Mouse (Mus musculus): ENCODE measurements at regions not wholly inside any gene's neighbourhood (a gene's known extent, or its start where the extent isn't known, plus 50 kb on each side); places are given as distances from the start of the nearest gene placed in this dataset.

DNA sequence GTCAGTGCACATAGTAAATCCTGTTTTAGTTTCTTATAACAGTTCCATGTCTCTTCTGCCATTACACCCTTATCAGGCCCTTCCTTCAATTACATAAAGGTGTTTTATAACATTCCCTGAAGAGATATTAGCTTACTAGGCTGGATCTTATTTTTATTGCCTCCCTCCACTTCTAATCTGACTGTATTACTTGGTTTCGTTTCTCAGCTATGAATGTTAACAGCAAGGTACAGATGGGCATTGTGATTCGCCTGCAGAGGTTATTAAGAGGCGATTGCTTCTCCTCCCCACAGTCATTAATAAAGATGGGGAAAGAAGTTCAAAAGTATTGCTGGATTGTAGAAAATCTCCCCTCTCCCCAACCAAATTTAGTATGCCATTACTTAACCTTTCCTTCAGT lies 66.4 kb upstream of the Frg1 start:
- DNase-seq, result no peak

GRCm38 (mm10) chr8:41472992-41473699 lies 56.3 kb upstream of the Frg1 start:
- DNase-seq, result no peak

DNA sequence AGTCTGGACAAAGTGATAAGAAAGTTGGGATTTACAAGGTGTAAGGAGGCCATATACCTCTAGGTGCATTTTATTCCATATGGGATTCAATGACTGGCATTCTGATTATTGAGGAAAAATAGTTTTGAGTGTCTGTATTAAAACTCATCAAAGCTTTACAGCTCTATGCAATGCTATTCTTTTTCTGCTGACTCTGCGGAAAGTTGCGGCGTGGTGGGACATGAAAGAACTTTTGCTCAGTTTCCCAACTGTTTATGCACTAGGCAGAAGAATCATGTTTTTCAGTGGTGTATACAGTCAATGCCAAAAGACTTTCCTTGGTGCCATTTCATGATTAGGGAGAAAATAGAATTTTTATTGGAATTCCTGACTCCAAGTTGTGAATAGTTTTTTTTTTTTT lies 55.4 kb upstream of the Frg1 start:
- no peak for DNase-seq
